Mouse (Mus musculus): ENCODE data around the gene Vezt. TPM values are rescaled to one million over a fixed set of nuclear protein-coding genes. Genes with fewer than 3 reads are reported as not detected.

Vezt gene
- polyA plus RNA-seq, 1 experiment from 2014 or later: 43.4 TPM

DNA sequence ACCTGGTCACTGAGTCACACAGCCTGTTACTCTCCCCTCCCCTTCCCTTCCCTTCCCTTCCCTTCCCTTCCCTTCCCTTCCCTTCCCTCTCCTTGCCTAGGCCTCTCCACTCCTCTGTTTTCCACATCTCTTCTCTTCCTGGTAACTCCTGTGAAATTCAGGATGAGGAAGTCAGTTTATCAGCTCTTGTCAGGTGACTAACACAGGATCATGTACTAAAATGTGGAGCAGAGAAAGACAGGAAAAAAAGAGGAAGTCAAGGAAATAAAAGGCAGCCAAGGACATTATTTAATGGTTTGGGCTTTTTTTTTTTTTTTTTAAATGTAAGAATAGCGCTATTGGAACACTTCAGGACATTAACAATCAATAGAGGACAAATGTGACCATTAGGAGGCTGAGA lies 126.6 kb downstream of the Vezt start:
- Histone ChIP-seq H3K9ac (ENCODE audit: low read length) (no peak overlapping the region), H3K4me2 (ENCODE audit: low read depth) (no peak overlapping the region), H3K9me3 (ENCODE audit: control insufficient read depth, low read length) (no peaks in the 10 kb centered on the region), H3K27me3 (ENCODE audit: control insufficient read depth, insufficient read depth, low read length) (no peaks in the 10 kb centered on the region), H3K4me1 (ENCODE audit: control insufficient read depth, insufficient read depth, low read length) (no peaks in the 10 kb centered on the region), H3K4me3 (ENCODE audit: low read depth, low read length) (no peak overlapping the region), H3K36me3 (ENCODE audit: control insufficient read depth, insufficient read depth, low read length) (no peaks in the 10 kb centered on the region), H3K27ac (ENCODE audit: low read depth, low read length) (no peak overlapping the region)
- no peak for DNase-seq (ENCODE audit: low spot score)
- 92% methylated on average over 1 of the region's 1 CpGs for WGBS
- ATAC-seq (ENCODE audit: insufficient read depth, low FRiP score, low TSS enrichment): no peak

DNA sequence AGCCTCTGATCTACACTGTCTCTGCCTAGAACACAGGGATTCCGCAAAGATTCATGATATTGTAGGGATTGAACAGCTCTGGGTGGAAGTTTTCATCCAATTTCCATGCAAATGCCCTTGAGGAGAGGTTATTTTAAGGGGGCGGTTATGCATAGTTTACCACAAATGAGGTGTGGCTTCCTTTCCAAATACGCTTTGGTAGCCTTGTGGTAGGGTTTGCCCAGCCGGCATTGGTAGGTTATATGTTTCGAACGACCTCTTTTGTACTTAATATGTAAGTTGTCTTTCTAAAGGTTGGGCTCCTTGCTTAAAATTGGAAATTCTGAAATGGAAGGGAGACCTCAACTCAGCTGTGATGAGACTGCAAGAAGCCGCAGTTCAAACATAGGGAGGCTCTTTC lies 127.1 kb downstream of the Vezt start:
- H3K27me3 ChIP-seq (ENCODE audit: control insufficient read depth, insufficient read depth, low read length): no peaks in the 10 kb centered on the region

DNA sequence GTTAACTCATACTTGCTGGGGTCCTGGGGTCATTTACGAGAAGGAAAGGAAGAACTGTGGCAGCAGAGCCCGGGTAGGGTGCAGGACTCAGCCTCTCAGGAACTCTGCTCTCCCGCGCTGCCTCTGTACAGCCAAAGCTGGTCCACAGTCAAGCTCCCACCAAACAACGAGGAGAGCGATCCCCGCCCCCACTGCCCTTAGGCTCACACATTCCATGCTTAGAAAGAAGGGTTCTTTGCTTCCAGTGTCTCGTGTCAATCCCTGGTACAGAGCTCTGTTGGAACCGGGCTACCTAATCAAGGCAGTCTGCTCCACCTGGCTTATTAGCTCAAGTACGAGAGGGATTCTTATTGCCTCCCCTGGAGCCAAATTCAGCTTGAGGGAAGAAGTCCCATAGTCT lies 128.2 kb downstream of the Vezt start:
- no peaks in the 10 kb centered on the region for H3K27me3 ChIP-seq (ENCODE audit: control insufficient read depth, insufficient read depth, low read length)
- no peak overlapping the region for H3K27ac ChIP-seq (ENCODE audit: low read depth, low read length)
- H3K4me2 ChIP-seq (ENCODE audit: low read depth): no peak overlapping the region
- no peak overlapping the region for H3K4me3 ChIP-seq (ENCODE audit: low read depth, low read length)
- DNase-seq (ENCODE audit: low spot score) (no peak), ATAC-seq (ENCODE audit: insufficient read depth, low FRiP score, low TSS enrichment) (no peak)
- no peaks in the 10 kb centered on the region for H3K4me1 ChIP-seq (ENCODE audit: control insufficient read depth, insufficient read depth, low read length)
- no peaks in the 10 kb centered on the region for H3K36me3 ChIP-seq (ENCODE audit: control insufficient read depth, insufficient read depth, low read length)
- no peaks in the 10 kb centered on the region for H3K9me3 ChIP-seq (ENCODE audit: control insufficient read depth, low read length)
- 62% methylated on average over 10 of the region's 10 CpGs for WGBS
- no peak overlapping the region for H3K9ac ChIP-seq (ENCODE audit: low read length)

More for the DNA sequence above, 127.1 kb downstream of the Vezt start:
- Histone ChIP-seq H3K27ac (ENCODE audit: low read depth, low read length) (no peak overlapping the region), H3K4me3 (ENCODE audit: low read depth, low read length) (no peak overlapping the region), H3K9ac (ENCODE audit: low read length) (no peak overlapping the region), H3K36me3 (ENCODE audit: control insufficient read depth, insufficient read depth, low read length) (no peaks in the 10 kb centered on the region), H3K4me1 (ENCODE audit: control insufficient read depth, insufficient read depth, low read length) (no peaks in the 10 kb centered on the region), H3K4me2 (ENCODE audit: low read depth) (no peak overlapping the region), H3K9me3 (ENCODE audit: control insufficient read depth, low read length) (no peaks in the 10 kb centered on the region)
- 91% methylated on average over 7 of the region's 7 CpGs for WGBS
- DNase-seq (ENCODE audit: low spot score) (no peak), ATAC-seq (ENCODE audit: insufficient read depth, low FRiP score, low TSS enrichment) (no peak)

DNA sequence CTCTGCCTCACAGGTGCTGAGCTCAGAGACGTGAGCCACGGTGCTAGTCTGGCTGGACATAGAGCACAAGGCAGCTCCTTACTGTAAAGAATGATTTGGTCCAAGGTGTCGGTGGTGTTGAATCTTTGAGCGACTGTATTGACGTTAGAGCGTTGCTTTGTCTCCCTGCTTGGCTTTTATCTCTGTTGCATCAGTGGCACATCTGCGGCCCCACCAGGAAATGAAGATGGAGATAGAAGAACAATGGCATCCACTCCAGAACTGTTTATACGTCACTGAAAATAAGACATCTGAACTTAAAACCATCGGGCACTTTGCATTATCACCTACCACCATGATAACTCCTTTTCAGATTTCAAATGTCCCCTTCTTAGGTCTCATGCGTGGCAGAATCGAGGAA lies 135.7 kb downstream of the Vezt start:
- no peaks in the 10 kb centered on the region for H3K27me3 ChIP-seq (ENCODE audit: control insufficient read depth, insufficient read depth, low read length)
- no peak overlapping the region for H3K4me2 ChIP-seq (ENCODE audit: low read depth)
- H3K27ac ChIP-seq (ENCODE audit: low read depth, low read length): no peak overlapping the region
- H3K4me1 ChIP-seq (ENCODE audit: control insufficient read depth, insufficient read depth, low read length): no peaks in the 10 kb centered on the region
- H3K9ac ChIP-seq (ENCODE audit: low read length): no peak overlapping the region
- no peak for ATAC-seq (ENCODE audit: insufficient read depth, low FRiP score, low TSS enrichment)
- H3K4me3 ChIP-seq (ENCODE audit: low read depth, low read length): no peak overlapping the region
- H3K36me3 ChIP-seq (ENCODE audit: control insufficient read depth, insufficient read depth, low read length): no peaks in the 10 kb centered on the region
- DNase-seq (ENCODE audit: low spot score): no peak
- 89% methylated on average over 11 of the region's 11 CpGs for WGBS
- H3K9me3 ChIP-seq (ENCODE audit: control insufficient read depth, low read length): no peaks in the 10 kb centered on the region

DNA sequence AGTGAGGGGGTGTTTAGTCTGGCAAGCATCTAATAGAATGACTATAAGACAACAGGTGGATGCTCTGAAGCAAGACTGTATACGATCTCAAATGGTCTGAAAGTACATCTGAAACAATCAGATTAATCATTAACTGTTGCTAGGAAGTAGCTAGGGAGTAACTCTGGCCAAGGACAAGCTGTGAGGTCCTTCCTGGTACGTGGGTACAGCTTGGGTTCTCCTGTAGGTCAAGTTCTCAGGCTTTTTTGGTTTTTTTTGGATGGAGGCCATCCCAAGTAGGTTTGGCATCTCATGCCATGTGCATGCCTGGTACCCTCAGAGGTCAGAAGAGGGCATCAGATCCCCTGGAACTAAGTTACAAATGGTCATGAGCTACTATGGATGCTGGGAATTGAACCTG lies 136.3 kb downstream of the Vezt start:
- WGBS: 53% methylated on average over 2 of the region's 2 CpGs

DNA sequence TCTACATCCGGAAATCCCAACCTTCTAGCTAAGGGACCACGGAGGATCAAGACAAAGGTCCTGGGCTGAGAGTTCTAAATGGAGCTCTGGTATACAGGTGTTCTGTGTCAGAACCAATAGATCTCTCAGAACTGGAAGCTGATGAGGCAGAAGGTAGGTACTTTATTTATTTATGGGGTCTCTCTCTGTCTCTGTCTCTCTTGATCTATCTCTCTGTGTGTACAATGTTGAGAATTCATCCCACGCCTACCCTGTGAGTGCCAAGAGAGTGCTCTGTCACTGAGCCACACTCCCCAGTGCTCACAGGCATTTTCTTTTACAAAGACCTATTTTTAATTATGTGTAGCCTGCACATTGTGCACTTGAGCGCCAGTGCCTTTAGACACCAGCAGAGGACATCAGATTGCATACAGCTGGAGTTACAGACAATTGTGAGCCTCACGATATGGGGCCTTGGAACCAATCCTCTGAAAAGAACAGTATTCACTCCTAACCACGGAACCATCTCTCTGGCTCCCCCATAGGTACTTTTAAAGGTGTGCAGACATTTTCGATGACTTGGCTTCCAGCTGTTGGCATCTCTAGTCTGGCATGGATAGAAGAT lies 138.5 kb downstream of the Vezt start, which contains the start of gene Metap2:
Gene Metap2 (minus strand): TSS at position 51 of the 604 bp plus-strand sequence.
- no peak for ATAC-seq (ENCODE audit: insufficient read depth, low FRiP score, low TSS enrichment)
- 78% methylated on average over 7 of the region's 7 CpGs for WGBS
- Histone ChIP-seq H3K4me2 (ENCODE audit: low read depth) (no peak within 1 kb of the TSS), H3K27ac (ENCODE audit: low read depth, low read length) (no peak within 1 kb of the TSS), H3K36me3 (ENCODE audit: control insufficient read depth, insufficient read depth, low read length) (no peaks in the 10 kb centered on the region), H3K9ac (ENCODE audit: low read length) (no peak within 1 kb of the TSS), H3K4me1 (ENCODE audit: control insufficient read depth, insufficient read depth, low read length) (no peaks in the 10 kb centered on the region), H3K27me3 (ENCODE audit: control insufficient read depth, insufficient read depth, low read length) (no peaks in the 10 kb centered on the region), H3K9me3 (ENCODE audit: control insufficient read depth, low read length) (no peaks in the 10 kb centered on the region), H3K4me3 (ENCODE audit: low read depth, low read length) (no peak within 1 kb of the TSS)
- DNase-seq (ENCODE audit: low spot score): no peak

More for the DNA sequence above, 136.3 kb downstream of the Vezt start:
- H3K36me3 ChIP-seq (ENCODE audit: control insufficient read depth, insufficient read depth, low read length): no peaks in the 10 kb centered on the region
- H3K4me2 ChIP-seq (ENCODE audit: low read depth): no peak overlapping the region
- no peaks in the 10 kb centered on the region for H3K27me3 ChIP-seq (ENCODE audit: control insufficient read depth, insufficient read depth, low read length)
- no peaks in the 10 kb centered on the region for H3K9me3 ChIP-seq (ENCODE audit: control insufficient read depth, low read length)
- no peak for ATAC-seq (ENCODE audit: insufficient read depth, low FRiP score, low TSS enrichment)
- no peak overlapping the region for H3K9ac ChIP-seq (ENCODE audit: low read length)
- H3K4me3 ChIP-seq (ENCODE audit: low read depth, low read length): no peak overlapping the region
- DNase-seq (ENCODE audit: low spot score): no peak
- H3K4me1 ChIP-seq (ENCODE audit: control insufficient read depth, insufficient read depth, low read length): no peaks in the 10 kb centered on the region
- no peak overlapping the region for H3K27ac ChIP-seq (ENCODE audit: low read depth, low read length)

DNA sequence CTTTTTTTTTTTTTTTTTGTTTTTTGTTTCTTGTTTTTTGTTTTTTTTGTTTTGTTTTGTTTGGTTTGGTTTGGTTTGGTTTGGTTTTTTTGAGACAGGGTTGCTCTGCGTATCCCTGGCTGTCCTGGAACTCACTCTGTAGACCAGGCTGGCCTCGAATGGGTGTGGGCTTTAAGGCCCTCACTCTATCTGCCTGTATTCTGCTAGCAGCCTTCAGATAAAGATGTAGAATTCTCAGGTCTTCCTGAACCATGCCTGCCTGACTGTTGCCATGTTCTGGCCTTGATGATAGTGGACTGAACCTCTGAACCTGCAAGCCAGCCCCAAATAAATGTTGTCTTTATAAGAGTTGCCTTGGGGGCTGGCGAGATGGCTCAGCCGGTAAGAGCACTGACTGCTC lies 143.1 kb downstream of the Vezt start:
- no peak overlapping the region for H3K4me2 ChIP-seq (ENCODE audit: low read depth)
- no peak for ATAC-seq (ENCODE audit: insufficient read depth, low FRiP score, low TSS enrichment)
- no peaks in the 10 kb centered on the region for H3K27me3 ChIP-seq (ENCODE audit: control insufficient read depth, insufficient read depth, low read length)
- no peak for DNase-seq (ENCODE audit: low spot score)
- H3K9ac ChIP-seq (ENCODE audit: low read length): no peak overlapping the region
- H3K9me3 ChIP-seq (ENCODE audit: control insufficient read depth, low read length): no peaks in the 10 kb centered on the region
- H3K27ac ChIP-seq (ENCODE audit: low read depth, low read length): no peak overlapping the region
- no peak overlapping the region for H3K4me3 ChIP-seq (ENCODE audit: low read depth, low read length)
- H3K36me3 ChIP-seq (ENCODE audit: control insufficient read depth, insufficient read depth, low read length): no peaks in the 10 kb centered on the region
- WGBS: 90% methylated on average over 4 of the region's 4 CpGs
- H3K4me1 ChIP-seq (ENCODE audit: control insufficient read depth, insufficient read depth, low read length): peaks cover 6% of the 10 kb centered on the region; the same call in 1 of the 2 replicates

DNA sequence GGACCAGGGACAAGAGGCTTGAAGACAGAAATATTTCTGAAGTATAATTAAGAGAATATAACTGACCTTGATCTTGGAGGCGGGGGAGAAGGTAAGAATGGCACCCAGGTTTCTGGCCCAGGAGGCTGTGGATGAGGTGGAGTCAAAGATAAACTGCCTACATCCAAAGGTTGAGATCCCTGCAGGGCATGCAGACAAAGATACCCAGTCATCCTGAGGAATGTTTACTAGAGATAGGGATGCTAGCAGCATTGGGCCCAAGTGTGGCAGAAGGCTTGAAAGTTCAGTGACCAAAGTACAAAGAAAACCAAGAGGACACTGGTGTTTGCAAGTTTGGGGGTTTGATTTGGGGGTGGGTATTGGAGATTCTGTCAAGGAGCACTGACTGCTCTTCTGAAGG lies 144.6 kb downstream of the Vezt start:
- Histone ChIP-seq H3K4me1 (ENCODE audit: control insufficient read depth, insufficient read depth, low read length) (peaks cover 6% of the 10 kb centered on the region; the same call in 1 of the 2 replicates), H3K9me3 (ENCODE audit: control insufficient read depth, low read length) (no peaks in the 10 kb centered on the region), H3K9ac (ENCODE audit: low read length) (no peak overlapping the region), H3K4me2 (ENCODE audit: low read depth) (no peak overlapping the region), H3K36me3 (ENCODE audit: control insufficient read depth, insufficient read depth, low read length) (0 out of 2 replicates have a peak, but pooled peaks cover 2% of the 10 kb centered on the region), H3K4me3 (ENCODE audit: low read depth, low read length) (no peak overlapping the region), H3K27ac (ENCODE audit: low read depth, low read length) (no peak overlapping the region), H3K27me3 (ENCODE audit: control insufficient read depth, insufficient read depth, low read length) (no peaks in the 10 kb centered on the region)
- 81% methylated on average over 1 of the region's 1 CpGs for WGBS
- DNase-seq (ENCODE audit: low spot score): no peak
- no peak for ATAC-seq (ENCODE audit: insufficient read depth, low FRiP score, low TSS enrichment)

DNA sequence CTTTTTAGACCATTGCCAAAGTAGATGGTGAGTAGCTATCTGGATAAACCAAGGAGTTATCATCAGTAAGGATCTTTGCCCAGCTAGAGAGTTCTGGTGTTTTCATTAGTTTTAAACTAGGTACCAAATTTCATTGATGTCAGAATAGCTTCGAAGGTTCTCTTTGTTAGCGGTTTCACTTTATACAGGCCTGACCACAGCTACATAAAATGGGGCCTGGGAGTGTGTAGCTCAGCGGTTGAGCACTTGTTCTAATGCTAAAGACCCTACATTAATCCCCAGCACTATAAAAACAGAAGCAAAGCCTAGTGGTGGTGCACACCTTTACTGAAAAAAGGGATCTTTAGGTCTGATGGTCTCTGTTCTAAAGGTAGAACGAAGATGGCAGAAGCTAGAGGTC lies 145.1 kb downstream of the Vezt start:
- 67% methylated on average over 4 of the region's 4 CpGs for WGBS
- H3K36me3 ChIP-seq (ENCODE audit: control insufficient read depth, insufficient read depth, low read length): peaks cover 3% of the 10 kb centered on the region
- no peaks in the 10 kb centered on the region for H3K27me3 ChIP-seq (ENCODE audit: control insufficient read depth, insufficient read depth, low read length)
- ATAC-seq (ENCODE audit: insufficient read depth, low FRiP score, low TSS enrichment) (no peak), DNase-seq (ENCODE audit: low spot score) (no peak)
- no peaks in the 10 kb centered on the region for H3K9me3 ChIP-seq (ENCODE audit: control insufficient read depth, low read length)
- H3K9ac ChIP-seq (ENCODE audit: low read length): no peak overlapping the region; the same call in 1 of the 2 replicates
- no peak overlapping the region for H3K27ac ChIP-seq (ENCODE audit: low read depth, low read length)
- no peak overlapping the region for H3K4me3 ChIP-seq (ENCODE audit: low read depth, low read length)
- H3K4me1 ChIP-seq (ENCODE audit: control insufficient read depth, insufficient read depth, low read length): peaks cover 6% of the 10 kb centered on the region; the same call in 1 of the 2 replicates
- no peak overlapping the region; the same call in 1 of the 2 replicates for H3K4me2 ChIP-seq (ENCODE audit: low read depth)
